ENCODE assay signal across 14 mouse cellular contexts in genomic region chr2:102034513-102034879, GRCm38 (mm10).
DNase-seq lines count a peak whose midpoint lies in the region; ATAC-seq and TF ChIP-seq lines count a peak whose summit lies in the region.
"Had no signal": no experiment of that assay in that cellular context is flagged by ENCODE, and none has a peak within 500 bp of the region (broad histone marks: within the 10 kb centered on the region; RNA-seq: fewer than 3 reads in every experiment).

No protein-coding gene starts in this region.

- no peak for DNase-seq in hindbrain, embryonic 14.5 days (ENCODE audit: low spot score)
- no peak for DNase-seq in lung, adult 18-20 months
- no peak for DNase-seq in retina, postnatal 1 day
- DNase-seq: embryo, embryonic 11 days; right cerebral cortex, postnatal 25 days had no signal

- peak overlapping the region; percentile 66; the same call in 1 of the 2 replicates for H3K27ac ChIP-seq in hindbrain, embryonic 13.5 days
- H3K27ac ChIP-seq in hindbrain, embryonic 14.5 days, result no peak overlapping the region
- peak overlapping the region; percentile 39 for H3K27ac ChIP-seq in bone marrow, adult 2 months (ENCODE audit: control insufficient read depth, insufficient read depth, low read depth, low read length, poor library complexity)
- H3K27ac ChIP-seq: kidney, postnatal 0 days; limb, embryonic 15.5 days; lung, embryonic 15.5 days had no signal

- H3K4me2 ChIP-seq in hindbrain, embryonic 13.5 days, result no peak overlapping the region
- no peak overlapping the region for H3K4me2 ChIP-seq in hindbrain, embryonic 14.5 days (replicated peaks)
- H3K4me2 ChIP-seq: limb, embryonic 15.5 days; lung, embryonic 15.5 days had no signal

- H3K36me3 ChIP-seq in hindbrain, embryonic 13.5 days, result no peaks in the 10 kb centered on the region
- no peaks in the 10 kb centered on the region for H3K36me3 ChIP-seq in hindbrain, embryonic 14.5 days (replicated peaks; ENCODE audit: control insufficient read depth, insufficient read depth)
- peaks cover 6% of the 10 kb centered on the region for H3K36me3 ChIP-seq in C2C12 (ENCODE audit: control insufficient read depth, insufficient read depth)
- H3K36me3 ChIP-seq: limb, embryonic 15.5 days; lung, embryonic 15.5 days had no signal

- no peak overlapping the region for H3K4me3 ChIP-seq in hindbrain, embryonic 13.5 days
- H3K4me3 ChIP-seq in hindbrain, embryonic 14.5 days (replicated peaks; ENCODE audit: low read length), result no peak overlapping the region
- H3K4me3 ChIP-seq in C2C12 (ENCODE audit: insufficient read depth, poor library complexity, severe bottlenecking), result no peak overlapping the region
- no peak overlapping the region for H3K4me3 ChIP-seq in bone marrow, adult 2 months (replicated peaks; ENCODE audit: control insufficient read depth, low read depth, low read length)
- H3K4me3 ChIP-seq: limb, embryonic 15.5 days; lung, embryonic 15.5 days had no signal

- no peak for TF ChIP-seq CTCF in C2C12 (IDR thresholded peaks at IDR 0.05; ENCODE audit: control insufficient read depth, insufficient read depth, insufficient read length)
- no peak for TF ChIP-seq CTCF in bone marrow, adult 2 months (IDR thresholded peaks at IDR 0.05; ENCODE audit: control insufficient read depth, insufficient read depth, low read length)

- 75% methylated on average over 11 of the region's 11 CpGs for WGBS in hindbrain, embryonic 13.5 days
- 73% methylated on average over 11 of the region's 11 CpGs for WGBS in hindbrain, embryonic 14.5 days
- WGBS in bone marrow, adult 2 months, result 42% methylated on average over 11 of the region's 11 CpGs

- no peak overlapping the region for H3ac ChIP-seq in C2C12 (ENCODE audit: control insufficient read depth, insufficient read length, low read depth)

- TF ChIP-seq POLR2A in bone marrow, adult 2 months (IDR thresholded peaks at IDR 0.05; ENCODE audit: borderline replicate concordance, control insufficient read depth, low read depth, low read length), result no peak

- H3K9ac ChIP-seq in hindbrain, embryonic 13.5 days, result no peak overlapping the region
- H3K9ac ChIP-seq in hindbrain, embryonic 14.5 days, result no peak overlapping the region
- H3K9ac ChIP-seq: limb, embryonic 15.5 days; lung, embryonic 15.5 days had no signal

- H3K4me1 ChIP-seq in hindbrain, embryonic 13.5 days (replicated peaks), result peaks cover 82% of the 10 kb centered on the region
- peaks cover 61% of the 10 kb centered on the region for H3K4me1 ChIP-seq in hindbrain, embryonic 14.5 days (replicated peaks; ENCODE audit: control insufficient read depth, insufficient read depth, low read length)
- peaks cover 6% of the 10 kb centered on the region for H3K4me1 ChIP-seq in bone marrow, adult 2 months (ENCODE audit: control insufficient read depth, insufficient read depth, low read length)

- ATAC-seq in hindbrain, embryonic 13.5 days (ENCODE audit: low FRiP score), result no peak
- ATAC-seq in hindbrain, embryonic 14.5 days (ENCODE audit: low FRiP score), result no peak
- peak; percentile 17; the same call in 1 of the 2 replicates for ATAC-seq in megakaryocyte-erythroid progenitor cell, adult 5-6 weeks (replicated peaks; ENCODE audit: low FRiP score, low TSS enrichment, poor library complexity, severe bottlenecking)
- ATAC-seq in granulocyte monocyte progenitor cell, adult 5-6 weeks (replicated peaks; ENCODE audit: poor library complexity, severe bottlenecking), result no peak
- ATAC-seq: midbrain, embryonic 16.5 days had no signal

- H3K79me3 ChIP-seq in C2C12 (ENCODE audit: low read depth), result peaks cover 9% of the 10 kb centered on the region

- no peaks in the 10 kb centered on the region for H3K27me3 ChIP-seq in hindbrain, embryonic 13.5 days
- no peaks in the 10 kb centered on the region for H3K27me3 ChIP-seq in hindbrain, embryonic 14.5 days (ENCODE audit: control insufficient read depth, insufficient read depth, low read length)
- no peaks in the 10 kb centered on the region for H3K27me3 ChIP-seq in C2C12 (ENCODE audit: control insufficient read depth, insufficient read depth, insufficient read length)
- H3K27me3 ChIP-seq: limb, embryonic 15.5 days; lung, embryonic 15.5 days had no signal

- no peaks in the 10 kb centered on the region for H3K9me3 ChIP-seq in hindbrain, embryonic 13.5 days
- no peaks in the 10 kb centered on the region for H3K9me3 ChIP-seq in hindbrain, embryonic 14.5 days (ENCODE audit: control insufficient read depth, low read length)
- H3K9me3 ChIP-seq: limb, embryonic 15.5 days; lung, embryonic 15.5 days had no signal

- H3K79me2 ChIP-seq in C2C12 (ENCODE audit: control insufficient read depth, insufficient read depth), result peaks cover 6% of the 10 kb centered on the region

TF ChIP-seq in C2C12, 6 proteins besides CTCF, POLR2A, EP300 and RAD21:
- TF ChIP-seq MAX (IDR thresholded peaks at IDR 0.05) (peak; percentile 30), CEBPB (IDR thresholded peaks at IDR 0.05; ENCODE audit: low read depth) (no peak), USF1 (IDR thresholded peaks at IDR 0.05; ENCODE audit: low read depth) (no peak), MYOG (IDR thresholded peaks at IDR 0.05; ENCODE audit: control insufficient read depth, extremely low read depth, insufficient read length) (no peak), MYOD1 (IDR thresholded peaks at IDR 0.05; ENCODE audit: control insufficient read depth, insufficient read length, low read depth) (peak; percentile 57), FOSL1 (IDR thresholded peaks at IDR 0.05; ENCODE audit: insufficient read depth, low read length, poor library complexity, severe bottlenecking) (peak; percentile 96)
